Mouse (Mus musculus): ENCODE measurements around the gene Shisa9. TPM values are rescaled to one million over a fixed set of nuclear protein-coding genes. Genes with fewer than 3 reads are reported as not detected.

The Shisa9 gene
- polyA plus RNA-seq, 1 experiment from 2014 or later: 0.20 TPM

- no peaks in the 10 kb centered on the region for H3K4me1 ChIP-seq (ENCODE audit: control insufficient read depth, insufficient read depth, low read length)
- H3K27ac ChIP-seq (replicated peaks; ENCODE audit: low read depth, low read length): no peak overlapping the region
- H3K27me3 ChIP-seq (ENCODE audit: control insufficient read depth, insufficient read depth, low read length): no peaks in the 10 kb centered on the region
- no peak overlapping the region for H3K9ac ChIP-seq (ENCODE audit: low read length)
- 60% methylated on average over 7 of the region's 7 CpGs for WGBS
- no peaks in the 10 kb centered on the region for H3K9me3 ChIP-seq (ENCODE audit: control insufficient read depth, low read length)
- no peak overlapping the region for H3K4me2 ChIP-seq (ENCODE audit: low read depth, severe bottlenecking)
- no peaks in the 10 kb centered on the region for H3K36me3 ChIP-seq (ENCODE audit: control insufficient read depth, insufficient read depth, low read length)
- no peak overlapping the region for H3K4me3 ChIP-seq (ENCODE audit: low read depth, low read length)
- ATAC-seq (ENCODE audit: insufficient number of reproducible peaks, low FRiP score, low TSS enrichment, low read depth) (no peak), DNase-seq (ENCODE audit: low spot score) (no peak)
Measured at GRCm38 (mm10) chr16:12115040-12115856, 131.3 kb downstream of the Shisa9 start.

GRCm38 (mm10) chr16:12116926-12117325, 133.0 kb downstream of the Shisa9 start:
- H3K27ac ChIP-seq (replicated peaks; ENCODE audit: low read depth, low read length): no peak overlapping the region
- H3K27me3 ChIP-seq (ENCODE audit: control insufficient read depth, insufficient read depth, low read length): no peaks in the 10 kb centered on the region
- WGBS: 97% methylated on average over 1 of the region's 1 CpGs
- ATAC-seq (ENCODE audit: insufficient number of reproducible peaks, low FRiP score, low TSS enrichment, low read depth) (no peak), DNase-seq (ENCODE audit: low spot score) (no peak)
- H3K9me3 ChIP-seq (ENCODE audit: control insufficient read depth, low read length): no peaks in the 10 kb centered on the region
- no peaks in the 10 kb centered on the region for H3K4me1 ChIP-seq (ENCODE audit: control insufficient read depth, insufficient read depth, low read length)
- no peaks in the 10 kb centered on the region for H3K36me3 ChIP-seq (ENCODE audit: control insufficient read depth, insufficient read depth, low read length)
- H3K4me3 ChIP-seq (ENCODE audit: low read depth, low read length): no peak overlapping the region
- H3K9ac ChIP-seq (ENCODE audit: low read length): no peak overlapping the region
- no peak overlapping the region for H3K4me2 ChIP-seq (ENCODE audit: low read depth, severe bottlenecking)

GRCm38 (mm10) chr16:12119463-12119862, 135.6 kb downstream of the Shisa9 start:
- H3K9me3 ChIP-seq (ENCODE audit: control insufficient read depth, low read length): no peaks in the 10 kb centered on the region
- no peaks in the 10 kb centered on the region for H3K36me3 ChIP-seq (ENCODE audit: control insufficient read depth, insufficient read depth, low read length)
- H3K27ac ChIP-seq (replicated peaks; ENCODE audit: low read depth, low read length): no peak overlapping the region
- no peak overlapping the region for H3K4me2 ChIP-seq (ENCODE audit: low read depth, severe bottlenecking)
- 85% methylated on average over 3 of the region's 3 CpGs for WGBS
- ATAC-seq (ENCODE audit: insufficient number of reproducible peaks, low FRiP score, low TSS enrichment, low read depth) (no peak), DNase-seq (ENCODE audit: low spot score) (no peak)
- no peaks in the 10 kb centered on the region for H3K27me3 ChIP-seq (ENCODE audit: control insufficient read depth, insufficient read depth, low read length)
- H3K4me1 ChIP-seq (ENCODE audit: control insufficient read depth, insufficient read depth, low read length): no peaks in the 10 kb centered on the region
- H3K4me3 ChIP-seq (ENCODE audit: low read depth, low read length): no peak overlapping the region
- H3K9ac ChIP-seq (ENCODE audit: low read length): no peak overlapping the region

GRCm38 (mm10) chr16:12129782-12130181, 145.9 kb downstream of the Shisa9 start:
- Histone ChIP-seq H3K4me1 (ENCODE audit: control insufficient read depth, insufficient read depth, low read length) (no peaks in the 10 kb centered on the region), H3K9me3 (ENCODE audit: control insufficient read depth, low read length) (no peaks in the 10 kb centered on the region), H3K27ac (replicated peaks; ENCODE audit: low read depth, low read length) (no peak overlapping the region), H3K4me2 (ENCODE audit: low read depth, severe bottlenecking) (no peak overlapping the region), H3K4me3 (ENCODE audit: low read depth, low read length) (no peak overlapping the region), H3K36me3 (ENCODE audit: control insufficient read depth, insufficient read depth, low read length) (no peaks in the 10 kb centered on the region), H3K9ac (ENCODE audit: low read length) (no peak overlapping the region), H3K27me3 (ENCODE audit: control insufficient read depth, insufficient read depth, low read length) (no peaks in the 10 kb centered on the region)
- 89% methylated on average over 3 of the region's 3 CpGs for WGBS
- ATAC-seq (ENCODE audit: insufficient number of reproducible peaks, low FRiP score, low TSS enrichment, low read depth) (no peak), DNase-seq (ENCODE audit: low spot score) (no peak)

- Histone ChIP-seq H3K4me3 (ENCODE audit: low read depth, low read length) (no peak overlapping the region), H3K27ac (replicated peaks; ENCODE audit: low read depth, low read length) (no peak overlapping the region), H3K9me3 (ENCODE audit: control insufficient read depth, low read length) (no peaks in the 10 kb centered on the region), H3K36me3 (ENCODE audit: control insufficient read depth, insufficient read depth, low read length) (no peaks in the 10 kb centered on the region), H3K4me1 (ENCODE audit: control insufficient read depth, insufficient read depth, low read length) (no peaks in the 10 kb centered on the region), H3K4me2 (ENCODE audit: low read depth, severe bottlenecking) (no peak overlapping the region), H3K9ac (ENCODE audit: low read length) (no peak overlapping the region), H3K27me3 (ENCODE audit: control insufficient read depth, insufficient read depth, low read length) (no peaks in the 10 kb centered on the region)
- DNase-seq (ENCODE audit: low spot score) (no peak), ATAC-seq (ENCODE audit: insufficient number of reproducible peaks, low FRiP score, low TSS enrichment, low read depth) (no peak)
Measured at GRCm38 (mm10) chr16:12146666-12147065, 162.8 kb downstream of the Shisa9 start.

GRCm38 (mm10) chr16:12151986-12152385, 168.1 kb downstream of the Shisa9 start:
- WGBS: 83% methylated on average over 4 of the region's 4 CpGs
- H3K9me3 ChIP-seq (ENCODE audit: control insufficient read depth, low read length): no peaks in the 10 kb centered on the region
- ATAC-seq (ENCODE audit: insufficient number of reproducible peaks, low FRiP score, low TSS enrichment, low read depth): no peak
- H3K4me1 ChIP-seq (ENCODE audit: control insufficient read depth, insufficient read depth, low read length): no peaks in the 10 kb centered on the region
- H3K4me2 ChIP-seq (ENCODE audit: low read depth, severe bottlenecking): no peak overlapping the region
- no peak for DNase-seq (ENCODE audit: low spot score)
- no peak overlapping the region for H3K9ac ChIP-seq (ENCODE audit: low read length)
- H3K36me3 ChIP-seq (ENCODE audit: control insufficient read depth, insufficient read depth, low read length): no peaks in the 10 kb centered on the region
- no peak overlapping the region for H3K27ac ChIP-seq (replicated peaks; ENCODE audit: low read depth, low read length)
- no peaks in the 10 kb centered on the region for H3K27me3 ChIP-seq (ENCODE audit: control insufficient read depth, insufficient read depth, low read length)
- no peak overlapping the region for H3K4me3 ChIP-seq (ENCODE audit: low read depth, low read length)

- Histone ChIP-seq H3K4me1 (ENCODE audit: control insufficient read depth, insufficient read depth, low read length) (no peaks in the 10 kb centered on the region), H3K27ac (replicated peaks; ENCODE audit: low read depth, low read length) (no peak overlapping the region), H3K9ac (ENCODE audit: low read length) (no peak overlapping the region), H3K27me3 (ENCODE audit: control insufficient read depth, insufficient read depth, low read length) (no peaks in the 10 kb centered on the region), H3K4me2 (ENCODE audit: low read depth, severe bottlenecking) (no peak overlapping the region), H3K36me3 (ENCODE audit: control insufficient read depth, insufficient read depth, low read length) (no peaks in the 10 kb centered on the region), H3K9me3 (ENCODE audit: control insufficient read depth, low read length) (no peaks in the 10 kb centered on the region), H3K4me3 (ENCODE audit: low read depth, low read length) (no peak overlapping the region)
- ATAC-seq (ENCODE audit: insufficient number of reproducible peaks, low FRiP score, low TSS enrichment, low read depth) (no peak), DNase-seq (ENCODE audit: low spot score) (no peak)
- WGBS: 83% methylated on average over 2 of the region's 2 CpGs
Measured at GRCm38 (mm10) chr16:12154476-12154875, 170.6 kb downstream of the Shisa9 start.

- Histone ChIP-seq H3K9me3 (ENCODE audit: control insufficient read depth, low read length) (no peaks in the 10 kb centered on the region), H3K27ac (replicated peaks; ENCODE audit: low read depth, low read length) (no peak overlapping the region), H3K4me2 (ENCODE audit: low read depth, severe bottlenecking) (no peak overlapping the region), H3K4me3 (ENCODE audit: low read depth, low read length) (no peak overlapping the region), H3K27me3 (ENCODE audit: control insufficient read depth, insufficient read depth, low read length) (no peaks in the 10 kb centered on the region), H3K9ac (ENCODE audit: low read length) (no peak overlapping the region), H3K4me1 (ENCODE audit: control insufficient read depth, insufficient read depth, low read length) (no peaks in the 10 kb centered on the region), H3K36me3 (ENCODE audit: control insufficient read depth, insufficient read depth, low read length) (no peaks in the 10 kb centered on the region)
- DNase-seq (ENCODE audit: low spot score) (no peak), ATAC-seq (ENCODE audit: insufficient number of reproducible peaks, low FRiP score, low TSS enrichment, low read depth) (no peak)
- 97% methylated on average over 1 of the region's 1 CpGs for WGBS
Measured at GRCm38 (mm10) chr16:12173482-12174041, 189.6 kb downstream of the Shisa9 start.
